Mouse (Mus musculus) mesoderm, embryonic 11.5 days (tissue): ENCODE measurements around the gene Ttc23l.
"Not testable (repeated sequence)": the region's sequence is repeated elsewhere in the genome, so short reads cannot be mapped to it uniquely, and the experiment has no call there.

ENCODE experiments used
- DNase-seq: peaks from one replicate; pipeline ENCODE4 v3.0.0-alpha.2; 2012; ENCODE audit warnings: low read depth, low spot score

The Ttc23l gene

DNA sequence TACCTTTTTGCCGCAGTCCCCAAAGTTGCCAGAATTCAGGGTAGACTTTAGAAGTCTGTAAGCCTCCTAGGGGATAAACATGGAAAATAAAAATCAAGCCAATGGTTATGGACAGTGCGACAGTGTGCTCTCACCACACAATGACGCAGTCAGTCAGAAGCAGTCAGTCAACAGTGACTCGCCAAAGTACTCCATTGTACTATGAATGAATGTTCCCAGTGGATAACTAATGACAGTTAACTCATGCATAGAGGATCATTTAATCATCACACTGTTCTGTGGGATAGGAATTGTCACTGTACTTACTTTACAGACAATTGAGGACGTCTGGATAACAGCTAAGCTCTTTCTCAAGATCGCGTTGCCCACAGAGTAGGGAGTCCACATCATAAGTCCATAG, 43.3 kb downstream of the Ttc23l start:
- DNase-seq: no peak

DNA sequence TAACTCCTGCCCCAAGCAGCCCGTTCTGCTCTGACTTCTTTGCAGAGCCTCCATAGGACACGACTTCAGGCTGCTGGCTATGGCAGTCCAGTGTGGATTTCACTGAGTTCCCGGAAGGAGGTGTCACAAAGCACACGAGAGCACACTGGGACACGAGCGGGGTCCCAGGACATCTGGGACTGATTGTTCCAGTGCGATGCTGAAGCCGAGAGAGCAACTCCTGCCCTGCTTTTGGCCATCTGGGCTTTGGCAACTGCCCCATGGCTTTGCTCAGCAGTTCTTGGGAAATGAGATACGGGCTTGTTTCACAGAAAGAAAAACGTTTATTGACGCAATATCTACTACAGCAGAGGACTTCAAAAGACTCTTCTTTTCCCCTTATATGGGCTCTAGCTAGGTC, 52.4 kb downstream of the Ttc23l start:
- no peak for DNase-seq

DNA sequence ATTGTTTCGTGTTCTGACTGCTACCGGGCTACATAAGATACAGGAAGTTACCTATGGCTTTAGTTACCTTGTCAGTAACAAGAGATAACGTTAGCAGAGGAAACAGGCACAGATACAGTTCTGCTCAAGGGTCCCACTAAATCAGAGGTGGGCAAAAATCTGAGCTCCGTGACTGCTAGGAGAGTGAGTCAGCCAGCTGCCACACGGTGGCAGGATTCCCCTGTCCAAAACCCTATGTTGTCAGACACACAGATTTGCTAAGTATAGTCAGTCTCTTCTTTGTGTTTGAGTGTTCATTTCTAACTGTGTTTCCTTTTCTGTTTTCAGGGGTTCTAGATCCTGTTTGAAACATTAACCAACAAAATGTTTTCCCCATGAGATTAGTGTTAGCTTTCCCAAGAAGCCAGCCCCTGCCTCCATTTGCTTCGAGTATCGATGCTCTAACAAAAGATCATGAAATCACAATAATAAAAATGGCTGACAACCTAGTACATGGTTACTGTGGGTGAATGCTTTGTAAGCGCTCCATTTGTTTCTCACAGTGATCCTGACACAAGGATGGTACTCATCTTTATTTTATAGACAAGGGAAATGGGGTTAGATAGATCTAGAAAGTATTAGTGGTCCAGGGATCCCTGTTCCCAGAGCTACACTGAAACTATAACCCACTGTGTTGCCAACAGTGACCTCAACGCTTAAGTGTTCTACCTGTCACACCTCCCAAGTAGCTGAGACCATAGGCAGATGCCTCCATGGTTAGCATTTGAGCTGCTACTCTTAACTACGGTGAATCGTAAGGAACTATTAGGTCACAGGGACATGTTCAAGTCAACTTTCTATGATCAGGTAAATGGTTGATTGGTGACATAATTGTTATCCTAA, 57.4 kb downstream of the Ttc23l start:
- DNase-seq: peak; percentile 73

DNA sequence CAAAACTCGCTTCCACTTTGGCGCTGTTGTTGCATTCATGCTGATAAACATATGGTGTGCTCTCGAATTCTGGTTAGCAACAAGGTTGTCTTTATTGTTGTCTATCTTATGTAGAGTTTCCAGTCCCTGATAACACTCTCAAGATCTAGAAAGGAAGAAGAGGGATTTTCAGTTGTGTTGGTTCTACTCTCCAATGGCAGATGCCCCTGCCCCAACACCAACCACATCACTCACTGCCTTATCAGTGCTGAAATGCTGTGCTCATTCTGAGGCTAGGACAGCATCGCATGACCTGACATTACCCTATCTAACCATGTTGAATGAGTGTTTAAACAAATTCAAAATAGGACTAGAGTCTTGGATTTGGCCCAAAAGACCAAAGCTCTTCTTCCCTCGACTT, 58.4 kb downstream of the Ttc23l start:
- no peak for DNase-seq

DNA sequence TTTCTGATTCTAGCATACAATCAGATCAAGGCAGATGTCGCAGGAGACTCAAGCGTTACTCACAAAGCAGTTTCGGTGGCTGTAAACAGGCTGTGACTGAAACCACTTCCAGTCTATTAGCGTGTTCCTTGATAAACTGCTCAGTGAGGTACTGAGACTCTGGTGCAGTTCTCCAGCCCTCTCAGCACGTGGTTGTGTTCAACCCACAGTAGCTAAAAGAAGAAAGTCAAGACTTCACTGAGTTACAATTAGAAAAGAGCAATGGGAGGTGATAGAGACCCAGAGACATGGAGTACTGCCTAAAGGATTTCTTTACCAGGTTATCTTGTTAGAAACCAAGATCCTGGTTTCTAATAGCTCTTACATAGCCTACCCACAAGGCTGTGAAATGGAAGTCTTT, 58.9 kb downstream of the Ttc23l start:
- DNase-seq: no peak

DNA sequence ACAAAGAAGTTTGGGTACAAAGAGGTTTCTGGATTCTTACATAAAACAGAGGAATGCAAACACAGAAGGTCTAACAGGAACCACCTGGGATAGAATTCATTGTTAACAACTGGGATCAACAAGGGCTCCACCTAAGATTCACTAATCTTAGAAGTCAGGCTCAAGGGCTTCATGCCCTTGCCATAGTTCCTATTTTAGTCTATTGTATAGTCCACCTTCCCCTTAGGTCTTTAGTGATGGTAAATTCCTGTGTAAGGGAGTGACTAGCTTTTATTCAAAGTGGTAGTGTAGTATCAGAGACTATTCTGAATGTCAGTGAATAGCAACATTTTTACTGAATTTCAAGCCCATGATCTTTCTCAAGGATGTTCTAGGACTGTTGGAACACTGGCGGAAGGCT, 61.8 kb downstream of the Ttc23l start:
- DNase-seq: not testable (repeated sequence)

DNA sequence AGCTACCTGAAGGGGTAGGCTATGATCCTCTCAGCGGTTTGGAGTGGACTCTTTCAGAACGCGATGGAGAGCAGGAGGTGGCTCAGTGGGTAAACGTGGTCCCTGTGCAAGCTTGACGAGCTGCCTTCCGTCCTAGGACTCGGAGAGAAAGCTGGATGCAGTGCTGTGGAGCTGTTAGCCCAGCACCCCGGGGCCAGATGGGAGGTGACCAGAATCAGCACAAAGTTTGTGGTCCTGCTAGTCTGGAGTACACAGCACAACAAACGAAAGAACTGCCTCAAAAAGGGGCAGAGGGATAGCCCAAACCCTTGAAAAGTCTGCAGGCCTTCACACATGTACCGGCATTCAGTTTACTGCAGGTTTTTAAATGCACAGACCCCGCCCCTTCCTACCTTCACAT, 62.5 kb downstream of the Ttc23l start:
- DNase-seq: no peak

DNA sequence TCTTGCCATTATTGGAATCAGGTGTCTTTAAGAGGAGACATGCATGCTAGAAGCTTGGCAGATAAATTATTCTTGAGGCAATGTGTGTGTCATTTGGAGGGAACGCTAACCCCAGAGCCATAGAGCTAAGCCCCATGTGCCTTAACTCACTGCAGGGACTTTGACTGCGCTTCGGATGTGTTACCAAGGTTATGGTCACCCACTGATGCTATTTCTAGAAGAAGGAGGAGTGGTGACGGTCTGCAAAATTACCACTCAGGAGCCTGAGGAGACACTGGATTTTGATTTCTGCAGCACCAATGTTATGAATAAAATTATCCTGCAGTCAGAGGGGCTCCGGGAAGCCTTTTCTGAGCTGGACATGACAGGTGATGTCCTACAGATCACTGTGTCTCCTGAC, 68.4 kb downstream of the Ttc23l start:
- DNase-seq: no peak

DNA sequence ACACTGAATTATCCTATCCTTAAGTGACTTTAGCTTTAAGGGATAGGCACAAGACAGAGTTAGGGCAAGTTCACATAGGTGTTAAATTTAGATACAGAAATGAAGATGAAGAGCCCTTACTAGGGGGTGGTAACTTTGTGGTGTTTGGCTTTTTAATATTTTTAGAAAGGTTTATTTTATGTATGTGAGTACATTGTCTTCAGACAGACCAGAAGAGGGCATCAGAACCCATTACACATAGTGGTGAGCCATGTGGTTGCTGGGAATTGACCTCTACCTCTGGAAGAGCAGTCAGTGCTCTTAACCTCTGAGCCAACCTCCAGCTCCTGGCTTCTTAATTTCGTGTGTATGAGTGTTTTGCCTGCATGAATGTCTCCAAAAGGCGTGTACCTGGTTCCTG, 71.2 kb downstream of the Ttc23l start:
- no peak for DNase-seq

DNA sequence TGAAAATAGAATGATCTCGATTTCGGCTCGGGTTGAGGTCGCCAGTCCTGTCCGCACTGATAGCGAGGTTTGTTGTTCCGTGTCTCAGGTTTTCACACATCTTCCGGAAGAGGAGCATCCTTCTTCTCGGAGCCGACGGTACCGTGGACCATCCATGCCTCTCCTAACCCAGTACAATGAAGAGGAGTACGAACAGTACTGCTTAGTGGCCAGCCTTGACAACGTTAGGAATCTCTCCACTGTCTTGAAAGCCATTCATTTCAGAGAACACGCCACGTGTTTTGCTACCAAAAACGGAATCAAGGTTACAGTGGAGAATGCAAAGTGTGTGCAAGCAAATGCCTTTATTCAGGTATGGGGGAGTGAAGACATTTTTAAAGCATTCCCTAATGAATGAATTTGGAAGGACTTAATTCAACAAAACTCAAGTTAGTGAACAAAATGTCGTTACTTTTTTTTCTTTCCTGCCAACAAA, 72.1 kb downstream of the Ttc23l start:
- peak; percentile 14 for DNase-seq

DNA sequence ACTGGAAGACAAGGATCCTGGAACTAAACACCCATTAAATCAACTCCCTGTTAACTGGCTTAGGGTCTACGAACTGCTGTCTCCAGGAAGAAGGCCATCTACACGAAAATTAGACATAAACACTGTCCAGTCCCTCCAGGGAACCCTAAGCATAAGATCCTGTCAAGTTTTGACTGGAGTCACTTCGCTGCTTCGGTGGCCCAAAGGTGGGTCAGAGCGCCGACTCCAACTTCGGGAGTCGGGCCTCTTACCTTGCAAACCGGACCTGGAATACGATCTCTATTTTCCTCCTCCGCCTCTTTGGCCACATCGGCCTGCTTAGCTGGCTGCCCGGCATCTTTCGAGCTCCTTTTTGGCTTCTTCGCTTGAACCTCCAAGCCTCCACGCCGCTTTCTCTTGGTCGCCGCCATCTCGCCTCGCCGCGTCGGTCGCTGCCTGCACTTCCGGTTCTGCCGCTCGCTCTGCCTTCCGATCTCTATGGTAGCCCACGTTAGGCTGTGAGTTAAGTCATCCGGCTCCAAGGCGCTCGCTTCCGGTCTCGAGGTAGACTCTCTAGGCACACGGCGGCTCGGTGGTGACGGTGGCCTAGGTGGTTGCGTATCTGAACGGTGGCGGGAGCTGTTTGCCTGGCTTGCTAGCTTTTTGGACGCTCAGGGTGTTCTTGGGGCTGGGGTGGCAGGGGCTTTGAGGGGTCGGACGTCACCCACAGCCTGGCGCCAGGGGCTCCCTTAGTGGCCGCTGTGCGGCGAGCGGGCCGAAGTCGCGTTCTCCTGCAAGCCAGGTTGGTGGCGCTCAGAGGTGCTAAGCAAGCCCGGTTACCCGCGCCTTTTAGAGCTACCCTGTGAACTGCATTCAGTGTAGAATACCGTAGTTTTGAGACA, 72.7 kb downstream of the Ttc23l start, which contains the start of the genes Brix1 and Rad1:
TSS of gene Brix1 (minus strand) at position 464 of the 881 bp plus-strand sequence.
TSS of gene Rad1 (plus strand) at position 535 of the 881 bp plus-strand sequence.
- peak; percentile 95 for DNase-seq

DNA sequence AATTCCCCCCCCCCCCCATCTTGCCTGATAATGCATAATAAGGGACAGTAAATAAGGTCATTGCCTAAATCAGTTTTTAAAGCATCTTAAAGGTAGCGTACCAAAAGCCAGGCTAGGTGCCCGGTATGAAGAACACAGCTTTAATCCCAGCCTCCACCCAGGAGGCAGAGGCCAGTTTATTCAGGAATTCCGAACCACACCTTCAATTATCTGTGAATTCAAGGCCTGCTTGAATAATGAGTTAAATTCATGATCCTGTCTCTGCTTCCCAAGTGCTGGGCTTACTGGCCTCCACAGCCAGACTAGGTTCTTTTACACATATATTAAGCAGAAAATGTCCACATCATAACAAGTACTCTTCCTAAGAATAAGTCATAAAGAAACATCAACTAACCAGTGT, 87.5 kb downstream of the Ttc23l start:
- peak; percentile 14 for DNase-seq

DNA sequence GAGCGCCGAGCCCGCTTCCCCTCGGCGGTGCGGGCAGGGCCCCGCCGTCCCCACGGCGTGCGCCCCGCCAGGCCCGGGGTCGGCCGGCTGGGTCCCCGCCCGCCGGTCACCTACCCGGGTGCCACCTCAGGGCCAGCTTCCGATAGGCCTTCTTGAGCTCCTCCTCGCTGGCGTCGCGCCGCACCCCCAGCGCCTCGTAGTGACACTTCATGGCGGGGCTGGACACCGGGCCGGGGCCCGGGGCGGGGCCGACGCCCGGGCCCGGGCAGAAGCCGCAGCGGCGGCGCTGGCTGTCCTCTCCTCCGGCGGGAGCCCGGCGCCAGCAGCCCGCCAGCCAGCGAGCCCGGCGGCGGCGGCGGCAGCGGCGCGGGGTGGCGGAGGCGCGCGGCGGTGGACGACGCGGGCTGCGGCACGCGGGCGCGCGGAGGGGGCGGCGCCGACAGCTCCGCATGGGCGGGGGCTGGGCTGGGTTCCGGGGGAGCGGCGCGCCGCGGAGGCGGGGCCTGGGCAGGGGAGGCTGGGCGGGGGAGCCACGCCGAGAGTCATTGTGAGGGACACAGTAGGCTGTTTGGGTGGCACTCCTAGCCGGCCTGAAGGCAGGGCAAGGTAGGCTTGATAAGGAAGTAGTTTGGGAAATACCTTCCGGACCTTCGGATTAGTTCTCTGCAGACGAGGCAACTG, 88.2 kb downstream of the Ttc23l start, which contains the start of gene Dnajc21:
TSS of gene Dnajc21 (minus strand) at position 366 of the 681 bp plus-strand sequence.
- peak; percentile 84 for DNase-seq

DNA sequence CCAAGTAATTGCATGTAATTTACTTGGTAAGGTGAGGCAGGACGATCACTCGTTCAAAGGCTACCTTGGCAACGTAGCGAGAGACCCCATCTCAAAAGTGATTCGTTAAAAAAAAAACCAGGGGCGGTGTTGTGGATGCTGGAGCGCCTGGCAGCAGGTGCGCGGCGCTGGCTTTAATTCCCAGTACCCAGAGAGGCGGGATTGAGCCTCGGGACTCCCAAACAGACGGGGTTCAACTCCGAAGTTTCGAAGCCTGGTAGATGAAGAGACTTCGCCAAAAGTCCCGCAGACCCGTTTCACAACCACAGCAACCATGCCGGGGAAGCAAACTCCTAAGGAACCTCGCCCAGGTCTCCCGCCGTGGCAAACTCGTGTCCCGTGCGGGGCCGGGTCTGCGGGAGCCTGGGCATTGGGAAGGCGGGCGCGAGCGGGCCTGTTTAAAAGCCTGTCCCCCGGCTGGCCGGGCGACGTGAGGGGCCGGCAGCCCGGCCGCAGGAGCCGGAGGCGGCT, 88.8 kb downstream of the Ttc23l start:
- peak; percentile 37 for DNase-seq

DNA sequence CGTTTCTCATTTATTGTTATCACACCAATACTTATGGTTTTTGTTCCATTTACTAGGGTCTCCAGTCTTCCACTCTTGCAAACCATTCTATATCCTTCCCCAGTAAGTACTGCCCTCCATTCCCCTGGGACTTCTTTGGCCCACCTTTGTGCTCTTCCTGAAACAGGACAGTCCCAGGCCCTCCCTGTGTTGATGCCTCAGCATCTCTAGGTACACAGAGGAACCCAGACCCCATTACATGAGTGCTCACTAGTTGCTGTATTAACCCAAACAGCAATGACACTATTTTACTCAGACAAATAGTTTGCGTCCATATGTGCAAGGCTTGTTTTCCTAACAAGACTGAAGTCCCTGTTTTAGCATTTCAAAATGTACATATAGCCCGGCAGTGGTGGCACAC, 89.7 kb downstream of the Ttc23l start:
- no peak for DNase-seq

DNA sequence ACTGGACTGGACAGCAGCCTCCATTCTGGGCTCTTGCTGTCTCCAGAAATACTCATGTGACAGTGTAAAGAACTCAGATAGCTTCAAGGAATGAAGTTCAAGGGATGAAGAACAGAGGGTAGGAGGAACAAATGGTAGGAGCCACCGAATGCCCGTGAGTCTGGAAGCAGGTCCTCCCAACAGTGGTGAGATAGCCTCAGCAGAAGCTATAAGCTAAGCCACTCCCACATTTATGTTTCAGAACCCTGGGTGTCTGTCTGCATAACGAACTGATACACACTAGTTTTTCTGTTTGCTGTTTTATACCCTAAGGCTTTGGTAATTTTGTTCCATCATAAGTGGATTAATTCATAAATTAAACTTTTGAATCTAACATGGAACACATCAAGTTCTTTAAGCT, 93.8 kb downstream of the Ttc23l start:
- DNase-seq: no peak

DNA sequence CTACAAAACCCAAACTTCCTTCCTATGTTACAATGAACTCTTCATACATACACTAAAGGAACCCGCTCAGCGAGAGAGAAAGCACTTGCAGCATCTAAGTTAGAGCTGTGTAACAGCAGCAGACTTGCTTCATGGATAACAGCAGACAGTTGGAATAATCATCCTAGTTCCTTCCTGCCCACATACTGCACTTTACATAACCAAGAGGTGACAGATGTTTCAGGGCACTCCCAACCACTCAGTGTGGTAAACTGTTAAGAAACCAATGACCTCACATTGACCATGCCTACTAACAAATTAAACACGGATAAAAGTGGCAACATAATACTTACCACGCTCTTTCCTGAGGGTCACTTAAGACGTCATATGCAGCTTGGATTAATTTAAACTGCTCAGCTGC, 94.9 kb downstream of the Ttc23l start:
- no peak for DNase-seq

DNA sequence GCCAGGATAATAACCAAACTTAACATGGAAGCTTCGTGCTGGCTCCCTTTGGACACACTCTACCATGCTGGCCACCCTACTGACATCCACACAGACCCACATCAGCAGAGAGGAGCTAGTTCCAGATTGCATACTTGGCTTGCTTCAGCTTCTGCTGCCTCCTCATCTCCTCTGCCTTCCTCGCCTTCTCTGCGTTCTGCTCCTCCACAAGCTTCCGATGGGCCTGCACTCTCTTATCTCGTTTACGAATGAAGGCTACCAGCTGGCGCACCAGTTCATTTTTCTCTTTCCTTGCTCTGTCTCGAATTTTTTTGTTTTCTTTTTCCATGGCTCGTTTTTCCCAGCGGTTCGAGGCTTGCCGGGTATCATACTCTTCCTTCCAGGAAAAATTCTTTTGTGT, 97.5 kb downstream of the Ttc23l start:
- DNase-seq: no peak
